Mouse (Mus musculus) forelimb bud, embryonic 11.5 days (tissue): Measurements from ENCODE around the gene Camkmt.

ENCODE experiments used
- DNase-seq: peaks from one replicate; pipeline ENCODE4 v3.0.0-alpha.2; 2012; ENCODE audit warnings: low read depth, low spot score

Camkmt gene

DNA sequence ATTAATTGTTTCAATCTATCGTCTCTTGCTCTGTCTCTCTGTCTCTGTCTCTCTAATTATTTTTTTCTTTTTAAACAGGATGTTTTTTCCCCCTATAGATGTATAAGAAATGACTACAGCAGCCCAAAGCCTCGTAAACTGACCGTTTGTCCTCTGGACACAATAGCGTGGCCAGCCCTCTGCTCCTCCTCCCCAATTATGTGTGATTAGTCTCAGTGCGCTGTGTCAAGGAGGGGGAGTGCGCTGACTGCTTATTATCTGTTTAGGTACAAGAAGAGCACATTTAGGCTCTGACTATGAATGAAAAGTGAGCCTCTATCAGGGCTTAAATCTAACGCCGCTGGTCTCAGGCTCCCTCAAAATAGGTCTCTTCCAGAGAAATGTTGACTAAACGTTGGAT lies 368.2 kb downstream of the Camkmt start:
- no peak for DNase-seq

- DNase-seq = no peak
These were observed 371.2 kb downstream of the Camkmt start for GRCm38 (mm10) chr17:85461577-85461976.

GRCm38 (mm10) chr17:85463497-85464392 lies 373.4 kb downstream of the Camkmt start:
- peak; percentile 57 for DNase-seq

- no peak for DNase-seq
These were observed 374.4 kb downstream of the Camkmt start for GRCm38 (mm10) chr17:85464466-85465411.

- DNase-seq = no peak
These were observed 379.4 kb downstream of the Camkmt start for GRCm38 (mm10) chr17:85469776-85470175.

DNA sequence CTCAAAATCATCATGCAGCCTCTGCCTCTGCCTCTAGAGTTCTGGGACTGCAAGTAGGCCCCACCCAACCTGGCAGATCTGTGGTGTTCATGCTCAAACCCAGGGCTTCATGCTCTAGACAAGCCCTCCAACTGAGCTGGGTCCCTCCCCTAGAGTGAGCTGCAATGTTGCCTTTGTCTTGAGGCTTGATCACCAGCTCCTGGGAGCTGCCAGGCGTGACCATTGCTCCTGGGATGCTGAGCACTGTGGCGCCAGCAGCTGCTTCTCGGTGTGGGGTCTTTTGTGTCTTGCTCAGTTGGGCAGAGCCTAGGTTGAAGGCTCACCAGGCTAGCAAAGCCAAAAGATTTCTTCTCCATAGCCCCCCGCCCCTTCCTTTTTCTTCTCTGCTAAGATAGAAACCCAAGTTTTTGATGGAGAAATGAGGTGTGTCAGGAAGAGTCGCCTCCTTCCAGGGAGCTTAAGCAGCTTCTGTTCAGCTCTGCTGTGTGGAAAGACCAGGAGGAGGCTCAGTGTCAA lies 382.4 kb downstream of the Camkmt start:
- no peak for DNase-seq

DNA sequence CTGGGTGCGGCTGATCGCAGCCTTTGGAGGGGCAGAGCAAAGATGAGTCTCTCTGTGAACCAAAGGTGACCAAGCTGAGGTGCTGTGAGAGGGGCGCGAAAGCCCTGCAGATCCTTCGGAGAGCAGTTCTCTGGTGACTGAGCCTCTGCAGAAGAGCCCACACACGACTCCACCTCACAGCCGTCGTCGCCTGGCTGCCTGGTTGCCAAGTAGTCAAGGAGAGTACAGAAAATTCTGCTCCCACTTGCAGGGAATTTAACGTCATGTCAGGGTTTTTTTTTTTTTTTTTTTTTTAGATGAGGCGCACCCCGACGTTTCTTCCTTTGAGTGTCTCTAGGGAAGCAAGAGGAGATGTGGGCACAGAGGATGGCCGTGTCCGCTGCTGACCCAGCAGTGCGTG lies 382.9 kb downstream of the Camkmt start:
- no peak for DNase-seq

DNA sequence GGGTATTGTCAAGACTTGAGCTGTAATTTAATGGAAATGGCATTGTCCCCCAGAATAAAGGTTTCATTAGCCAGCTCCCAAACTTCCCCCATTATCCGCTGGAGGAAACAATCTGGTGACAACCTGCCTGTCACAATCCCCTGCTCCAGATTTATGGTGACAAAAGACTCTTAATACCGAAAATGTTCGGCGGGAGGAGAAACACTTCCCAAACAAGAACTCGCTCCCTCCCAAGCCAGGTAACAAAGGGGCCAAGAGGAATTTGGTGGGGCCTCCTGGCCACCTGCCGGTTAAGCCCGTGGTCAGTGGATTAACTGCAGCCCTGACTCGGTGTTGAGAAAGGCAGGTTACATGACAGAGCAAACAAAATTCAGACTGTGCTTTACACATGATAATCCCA lies 383.5 kb downstream of the Camkmt start:
- no peak for DNase-seq

DNA sequence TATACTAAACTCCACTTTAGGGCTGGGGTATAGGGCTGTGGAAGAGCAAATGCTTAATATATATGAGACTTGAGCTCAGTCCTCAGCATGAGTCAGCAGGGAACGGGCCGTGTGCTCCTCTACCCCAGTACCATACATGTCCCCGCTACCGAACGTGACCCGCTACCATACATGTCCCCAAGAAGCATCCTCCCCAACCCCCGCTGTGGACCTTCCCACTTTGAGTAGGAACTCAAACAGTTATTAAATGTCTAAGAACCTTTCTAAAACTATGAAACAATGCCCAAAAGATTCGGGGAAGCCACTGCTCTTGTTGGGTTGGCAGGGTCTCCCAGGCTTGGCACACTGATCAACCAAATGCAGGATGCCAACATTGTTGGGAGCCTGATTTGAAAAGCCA lies 390.9 kb downstream of the Camkmt start:
- DNase-seq = no peak

GRCm38 (mm10) chr17:85483086-85483485 lies 392.7 kb downstream of the Camkmt start:
- no peak for DNase-seq

GRCm38 (mm10) chr17:85484015-85484414 lies 393.7 kb downstream of the Camkmt start:
- DNase-seq = no peak

- DNase-seq = no peak
These were observed 394.2 kb downstream of the Camkmt start for GRCm38 (mm10) chr17:85484526-85484925.

GRCm38 (mm10) chr17:85485065-85485945 lies 395.0 kb downstream of the Camkmt start:
- no peak for DNase-seq

DNA sequence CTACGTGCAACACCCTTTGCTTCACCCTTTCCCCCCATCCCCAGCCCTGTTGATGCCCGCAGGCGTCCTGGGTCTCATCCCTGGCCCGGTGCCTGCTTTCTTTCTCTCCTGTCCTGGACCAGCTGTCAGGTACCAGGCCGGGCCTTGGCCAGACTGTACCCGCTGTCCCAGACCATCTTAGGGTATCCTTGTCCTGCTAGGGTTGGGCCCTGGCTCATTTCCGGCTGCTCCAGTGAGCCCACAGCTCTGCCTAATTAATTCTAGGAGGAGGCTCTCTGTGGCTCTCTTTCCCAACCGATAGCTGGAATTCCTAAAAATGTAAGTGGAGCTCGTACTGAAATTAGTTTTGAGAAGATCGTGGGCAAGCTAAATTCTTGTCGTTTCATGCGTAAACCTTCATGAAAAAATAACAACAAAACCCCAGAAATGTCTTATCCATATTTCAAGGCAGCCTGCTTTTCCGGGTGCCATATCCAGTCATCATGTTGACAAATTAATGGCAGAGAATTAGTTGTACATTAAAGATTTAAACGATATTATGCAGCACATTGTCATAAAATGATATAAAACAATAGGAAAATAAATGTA lies 395.7 kb downstream of the Camkmt start:
- DNase-seq = no peak

DNA sequence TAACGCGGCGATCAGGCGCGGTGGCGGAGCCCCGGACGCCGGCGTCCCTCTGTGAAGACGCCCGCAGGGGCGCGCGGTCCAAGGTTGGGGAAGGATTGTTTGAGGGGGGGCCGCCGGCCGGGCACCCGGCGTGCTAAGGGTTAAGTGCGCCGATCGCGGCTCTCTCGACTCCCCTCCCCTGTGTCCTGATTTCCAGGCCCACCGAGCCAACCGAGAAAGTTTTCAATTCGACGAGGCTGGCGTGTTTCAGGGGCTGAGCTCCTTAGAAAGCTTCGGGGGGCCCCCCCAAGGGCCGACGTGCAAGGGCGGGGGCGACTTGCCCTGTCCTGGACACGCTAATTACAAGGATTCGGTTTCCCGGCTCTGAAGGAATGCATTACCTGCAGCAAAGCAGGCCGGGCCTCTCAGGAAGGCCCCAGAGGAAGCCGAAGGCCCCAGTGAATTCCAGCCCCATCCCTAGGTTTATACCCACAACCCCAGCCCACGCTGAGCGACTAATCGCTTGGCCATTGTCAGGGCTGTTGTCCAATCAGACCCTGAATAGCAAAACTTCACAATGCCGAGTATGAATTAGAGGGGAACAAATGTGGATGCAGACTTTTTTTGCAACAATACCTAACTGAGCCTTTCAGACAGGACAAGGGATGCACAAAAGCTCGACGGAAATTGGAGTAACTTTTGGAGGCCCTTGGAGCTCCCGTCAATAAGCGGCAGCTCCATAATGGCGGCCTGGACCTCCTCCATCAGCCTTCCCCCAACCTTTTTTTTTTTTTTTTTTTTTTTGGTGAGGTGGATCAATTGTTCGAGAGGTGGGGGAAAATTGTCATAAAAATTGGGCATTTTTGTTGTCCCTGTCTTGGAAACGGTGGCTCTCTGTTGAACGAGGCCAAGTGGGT lies 396.5 kb downstream of the Camkmt start:
- DNase-seq = no peak

DNA sequence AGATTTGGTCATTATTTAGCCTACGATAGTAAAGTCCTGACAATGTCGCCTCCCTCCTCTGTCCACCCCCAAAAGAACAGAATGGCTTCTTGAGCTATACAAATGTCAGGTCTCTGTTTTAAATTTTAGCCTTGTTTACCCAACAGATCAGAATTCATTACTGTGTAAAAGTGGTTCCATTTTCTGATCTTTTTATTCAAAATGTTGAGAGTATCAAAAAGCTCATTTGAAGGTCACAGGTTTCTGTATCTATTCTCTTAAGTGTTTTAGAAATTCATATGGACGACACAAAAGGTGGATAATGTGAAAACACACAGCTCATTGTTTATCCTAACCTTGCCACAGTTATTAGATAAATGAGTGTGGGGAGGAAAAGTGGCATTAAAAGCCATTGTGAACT lies 397.2 kb downstream of the Camkmt start:
- no peak for DNase-seq

- no peak for DNase-seq
These were observed 398.5 kb downstream of the Camkmt start for GRCm38 (mm10) chr17:85488601-85489487.

DNA sequence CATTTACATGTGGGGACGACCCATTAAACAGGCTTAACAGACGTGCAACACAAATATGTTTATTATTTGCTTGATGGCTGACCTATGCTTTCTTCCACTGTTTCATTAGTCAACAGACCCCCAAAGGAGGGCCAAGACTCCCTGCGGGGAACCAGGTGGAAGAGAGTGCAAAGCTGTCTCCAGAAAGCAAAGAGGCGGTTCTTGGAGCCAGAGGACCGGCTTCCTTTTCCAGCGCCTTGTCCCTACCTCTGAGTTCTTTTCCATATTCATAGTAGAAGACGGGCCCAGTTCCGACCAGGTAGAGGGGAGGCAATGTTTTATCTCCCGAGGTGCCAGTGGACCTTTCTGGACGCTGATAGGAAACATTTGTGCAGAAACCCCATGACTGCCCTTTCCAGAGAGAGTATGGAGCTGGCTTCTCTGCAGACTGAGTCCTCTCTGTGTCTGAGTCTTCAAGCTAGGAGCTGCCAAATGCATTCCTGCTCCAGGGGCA lies 399.2 kb downstream of the Camkmt start:
- DNase-seq = no peak

DNA sequence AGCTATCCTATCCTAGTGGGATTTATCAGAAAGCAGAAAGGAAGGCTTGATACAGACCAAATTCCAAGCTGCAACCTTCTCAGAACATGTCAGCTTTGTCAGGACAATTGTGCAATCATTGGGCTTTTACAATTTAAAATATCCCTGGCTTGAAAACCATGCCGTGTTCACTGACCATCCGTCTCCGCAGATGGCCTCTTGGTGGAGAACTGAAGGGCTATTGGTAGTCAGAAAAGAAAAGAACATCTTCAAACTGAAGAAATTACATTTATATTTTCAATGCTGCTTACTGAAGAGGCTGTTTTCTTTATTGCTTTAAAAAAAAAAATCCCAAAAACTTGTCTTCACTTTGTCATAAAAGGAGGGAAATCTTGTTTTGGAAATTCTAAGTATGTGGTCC lies 401.1 kb downstream of the Camkmt start:
- DNase-seq = no peak
